Mouse (Mus musculus) heart, adult 2 months (tissue): Measurements from ENCODE around the gene Fthl17a. TPM values are rescaled to one million over a fixed set of nuclear protein-coding genes. Genes with fewer than 3 reads are reported as not detected.
A peak's percentile ranks its signal among the peaks of the same experiment; 100 is the strongest.

Source experiments
- DNase-seq, 2 experiments: peaks; one replicate each; pipeline ENCODE4 v3.0.0; 2021
- H3K27ac ChIP-seq: fragments of 200-600 bp; 2 replicates; pipeline ENCODE4 v1.8.1; 2022
- H3K27me3 ChIP-seq: fragments of 200-500 bp; 2 replicates; pipeline ENCODE4 v1.6.1; 2012; ENCODE audit warnings: mild to moderate bottlenecking, low read length, inconsistent platforms, mixed read lengths; ENCODE audit not compliant: control insufficient read depth, insufficient read depth
- H3K36me3 ChIP-seq: fragments of 200-500 bp; 2 replicates; pipeline ENCODE4 v1.6.1; 2012; ENCODE audit warnings: low read length, inconsistent platforms; ENCODE audit not compliant: control insufficient read depth, insufficient read depth
- H3K4me1 ChIP-seq: fragments of 200-500 bp; 2 replicates; pipeline ENCODE4 v1.6.1; 2011; ENCODE audit warnings: low read length; ENCODE audit not compliant: control insufficient read depth, insufficient read depth
- H3K4me3 ChIP-seq: fragments of 200-600 bp; 2 replicates; pipeline ENCODE4 v1.8.1; 2022
- H3K79me2 ChIP-seq: fragments of 200-500 bp; replicated peaks from 2 replicates; pipeline ENCODE4 v1.6.1; 2012; ENCODE audit warnings: mild to moderate bottlenecking, inconsistent platforms, low read length, moderate library complexity, mixed read lengths; ENCODE audit not compliant: control insufficient read depth, insufficient read depth
- H3K9ac ChIP-seq: fragments of 200-500 bp; 2 replicates; pipeline ENCODE4 v1.6.1; 2012; ENCODE audit warnings: low read depth, mild to moderate bottlenecking, control low read depth, inconsistent platforms, low read length, mixed read lengths
- CTCF ChIP-seq: fragments of 200-600 bp; IDR thresholded peaks from 2 replicates; pipeline ENCODE4 v1.8.1; 2022; ENCODE audit warnings: antibody characterized with exemption, mild to moderate bottlenecking, moderate library complexity
- EP300 ChIP-seq: fragments of 200-500 bp; IDR thresholded peaks from 2 replicates; pipeline ENCODE4 v1.6.1; 2011; ENCODE audit warnings: low read depth, low read length, control low read depth; ENCODE audit not compliant: insufficient read depth
- POLR2A ChIP-seq: fragments of 200-500 bp; IDR thresholded peaks from 2 replicates; pipeline ENCODE4 v1.6.1; 2011; ENCODE audit warnings: mild to moderate bottlenecking, low read depth, low read length, control low read depth; ENCODE audit not compliant: insufficient read depth
- WGBS: fragments of 180-500 bp; shearing (Covaris S2); methylation state at CpG from one replicate; pipeline ENCODE4 v1.1.7; 2018; 5-methylcytosine and 5-hydroxymethylcytosine counted together
- intact Hi-C: fragments of 180-260 bp; cut with DNase I; formaldehyde crosslinking; loops from one replicate; pipeline ENCODE4 v1.15.1; 2025
- long read RNA-seq: library from polyadenylated mRNA; stranded (forward); transcript quantifications from one replicate; pipeline ENCODE4 v2.0.0, GENCODE M21; 2021
- polyA plus RNA-seq: library from polyadenylated mRNA; depleted of rRNA; stranded (reverse); fragments of >200 nt; gene quantifications from 2 replicates; pipeline ENCODE4 v1.2.3, GENCODE M21; 2012; rRNA removed
- total RNA-seq, 2 experiments: library from RNA; stranded (reverse); gene quantifications; 2 replicates each; pipeline ENCODE4 v1.2.3; 2021

Fthl17a gene
- not detected for total RNA-seq
- not detected in 2 replicates for polyA plus RNA-seq
- long read RNA-seq, result 0 reads

DNA sequence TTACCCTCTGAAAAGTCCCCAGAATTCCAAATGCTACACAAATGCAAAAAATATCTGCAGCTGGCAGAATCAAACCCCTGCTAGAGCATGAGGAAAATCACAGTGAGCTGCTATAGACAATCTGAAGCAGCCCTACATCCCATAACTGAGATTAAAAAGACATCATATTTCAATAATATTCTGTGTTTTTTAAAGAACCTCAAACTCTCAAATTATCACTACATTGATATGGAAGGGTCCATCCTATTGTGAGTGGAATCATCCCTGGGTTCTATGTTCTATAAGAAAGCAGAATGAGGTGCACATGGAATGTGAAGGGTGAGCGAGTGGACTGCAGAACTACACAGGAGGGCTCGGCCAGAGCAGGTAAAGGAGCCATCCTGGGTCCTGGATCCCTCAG lies at the start of gene Fthl17a:
Gene Fthl17a, plus strand, starts transcription at position 301 of the 400 bp plus-strand sequence.
- no peak for DNase-seq
- Histone ChIP-seq H3K27me3 (no peaks in the 10 kb centered on the region), H3K4me3 (no peak within 1 kb of the TSS), H3K27ac (no peak within 1 kb of the TSS), H3K9ac (no peak within 1 kb of the TSS), H3K4me1 (no peaks in the 10 kb centered on the region), H3K79me2 (no peaks in the 10 kb centered on the region), H3K36me3 (no peaks in the 10 kb centered on the region)
- no peak for TF ChIP-seq EP300
- no peak for TF ChIP-seq CTCF
- no peak for TF ChIP-seq POLR2A
- intact Hi-C loops, result no loop called here
- 73% methylated on average over 2 of the region's 2 CpGs for WGBS

DNA sequence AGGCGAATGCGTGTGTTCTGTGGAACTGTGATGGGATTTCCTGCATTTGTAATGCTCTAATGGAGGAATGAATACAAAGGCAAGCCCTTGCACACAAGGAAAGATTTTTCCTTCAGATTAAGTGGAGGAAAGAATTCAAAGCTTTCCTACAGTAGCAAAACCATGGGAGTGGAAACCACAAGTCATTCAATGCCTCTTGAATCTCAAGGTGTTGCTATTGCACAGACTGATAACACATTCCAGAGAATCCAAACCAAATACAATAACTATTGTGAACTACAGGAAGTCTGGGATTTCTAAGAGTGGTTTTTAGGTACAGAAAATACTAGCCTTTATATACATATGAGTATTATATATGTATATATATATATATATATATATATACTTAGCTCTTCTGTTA lies 42.5 kb upstream of the Fthl17a start:
- no peaks in the 10 kb centered on the region for H3K79me2 ChIP-seq
- H3K9ac ChIP-seq, result no peak overlapping the region
- no peaks in the 10 kb centered on the region for H3K4me1 ChIP-seq
- no peak for DNase-seq
- H3K27ac ChIP-seq, result no peak overlapping the region
- H3K36me3 ChIP-seq, result no peaks in the 10 kb centered on the region
- no peak overlapping the region for H3K4me3 ChIP-seq
- intact Hi-C loops, result no loop called here
- TF ChIP-seq POLR2A (no peak), CTCF (no peak), EP300 (no peak)
- WGBS, result 58% methylated on average over 2 of the region's 2 CpGs
- H3K27me3 ChIP-seq, result no peaks in the 10 kb centered on the region

DNA sequence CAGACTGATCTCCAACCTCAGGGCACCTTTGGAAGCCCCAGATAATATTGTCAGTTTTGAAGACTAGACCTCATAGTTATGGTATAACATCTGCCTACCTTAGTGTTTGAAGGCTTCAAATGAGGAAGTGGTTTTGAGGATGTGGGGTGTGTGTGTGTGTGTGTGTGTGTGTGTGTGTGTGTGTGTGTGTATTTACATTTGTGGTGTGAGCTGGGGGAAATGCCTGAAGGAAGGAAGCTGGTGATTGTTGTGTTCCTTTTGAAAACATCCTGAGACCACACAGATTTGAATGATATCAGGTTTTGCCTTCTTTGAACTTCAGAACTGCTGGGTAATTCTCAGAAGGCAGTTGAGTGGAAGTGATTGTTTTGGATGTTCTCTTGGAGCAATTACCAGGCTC lies 22.6 kb upstream of the Fthl17a start:
- TF ChIP-seq CTCF (no peak), EP300 (no peak), POLR2A (no peak)
- no peak for DNase-seq
- H3K9ac ChIP-seq, result no peak overlapping the region
- H3K79me2 ChIP-seq, result no peaks in the 10 kb centered on the region
- intact Hi-C loops, result no loop called here
- H3K27ac ChIP-seq, result peak overlapping the region; percentile 6; the same call in 1 of the 2 replicates
- no peaks in the 10 kb centered on the region for H3K4me1 ChIP-seq
- no peaks in the 10 kb centered on the region for H3K27me3 ChIP-seq
- no peaks in the 10 kb centered on the region for H3K36me3 ChIP-seq
- no peak overlapping the region for H3K4me3 ChIP-seq

DNA sequence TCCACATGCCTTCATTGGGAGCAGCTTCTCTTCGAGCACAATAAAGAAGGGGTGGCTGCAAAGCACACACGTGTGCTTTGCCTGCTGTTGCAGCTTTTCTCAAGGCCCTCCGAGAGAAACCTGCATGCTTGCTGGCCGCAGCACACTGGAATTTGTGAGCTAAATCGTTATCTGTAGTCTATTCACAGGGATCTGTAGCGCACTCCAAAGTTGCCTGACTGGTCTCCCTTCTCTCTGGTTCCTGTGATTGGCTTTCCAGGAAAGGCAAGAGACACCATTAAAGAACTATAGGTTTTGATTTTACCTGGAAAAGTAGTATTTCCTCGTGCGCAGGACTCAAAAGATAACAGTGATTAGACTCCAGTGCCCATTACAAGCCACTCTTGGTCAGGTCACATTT lies 22.3 kb downstream of the Fthl17a start:
- Histone ChIP-seq H3K4me3 (no peak overlapping the region), H3K9ac (no peak overlapping the region), H3K79me2 (no peaks in the 10 kb centered on the region), H3K4me1 (no peaks in the 10 kb centered on the region), H3K27me3 (no peaks in the 10 kb centered on the region), H3K27ac (no peak overlapping the region), H3K36me3 (no peaks in the 10 kb centered on the region)
- WGBS, result 31% methylated on average over 8 of the region's 8 CpGs
- no peak for DNase-seq
- intact Hi-C loops, result no loop called here
- no peak for TF ChIP-seq CTCF
- TF ChIP-seq POLR2A, result no peak
- TF ChIP-seq EP300, result no peak

DNA sequence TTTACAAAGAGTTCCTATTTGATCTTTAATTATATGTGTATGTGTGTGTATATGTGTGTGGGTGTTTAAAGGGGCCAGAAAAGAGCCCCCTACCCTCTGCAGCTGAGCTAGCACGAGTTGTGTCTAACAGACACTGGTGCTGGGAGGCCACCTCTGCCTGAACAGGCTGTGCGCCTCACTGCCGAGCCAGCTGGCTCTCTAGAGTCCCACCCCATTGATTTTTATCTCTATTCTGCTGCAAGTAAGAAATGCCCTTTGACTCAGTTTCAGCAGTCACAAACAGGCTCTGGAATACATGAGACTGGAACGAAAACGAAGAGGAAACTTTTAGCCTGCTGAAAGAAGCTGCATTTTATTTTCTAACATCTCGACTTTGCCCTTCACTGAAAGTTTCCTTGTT lies 22.8 kb downstream of the Fthl17a start:
- 29% methylated on average over 6 of the region's 6 CpGs for WGBS

DNA sequence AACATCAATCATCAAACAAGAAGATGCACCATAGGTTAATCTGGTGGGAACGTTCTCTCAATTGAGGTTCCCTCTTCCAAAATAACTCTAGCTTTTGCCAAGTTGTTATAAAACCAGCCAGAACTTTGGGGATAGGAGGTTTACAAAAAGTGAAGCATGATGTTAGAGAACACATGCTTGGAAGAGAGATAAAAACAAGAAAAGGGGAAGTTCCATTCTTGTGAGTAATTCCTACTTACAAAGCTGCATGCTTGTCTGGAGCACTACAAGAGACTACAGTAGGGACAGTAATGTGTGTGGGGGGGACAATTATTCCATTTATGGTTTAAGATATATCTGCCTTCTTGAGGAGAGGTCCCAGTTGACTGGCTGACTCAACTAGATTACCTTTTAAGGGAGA lies 40.4 kb downstream of the Fthl17a start:
- no peak for DNase-seq
- intact Hi-C loops, result no loop called here
- Histone ChIP-seq H3K27me3 (no peaks in the 10 kb centered on the region), H3K4me1 (no peaks in the 10 kb centered on the region), H3K4me3 (no peak overlapping the region), H3K9ac (no peak overlapping the region), H3K36me3 (no peaks in the 10 kb centered on the region), H3K27ac (no peak overlapping the region), H3K79me2 (no peaks in the 10 kb centered on the region)
- 59% methylated on average over 1 of the region's 1 CpGs for WGBS
- TF ChIP-seq POLR2A, result no peak
- TF ChIP-seq EP300, result no peak
- no peak for TF ChIP-seq CTCF

More for the DNA sequence above, 22.8 kb downstream of the Fthl17a start:
- no peak for DNase-seq
- TF ChIP-seq EP300 (no peak), CTCF (no peak), POLR2A (no peak)
- H3K9ac ChIP-seq, result no peak overlapping the region
- no peaks in the 10 kb centered on the region for H3K36me3 ChIP-seq
- H3K4me1 ChIP-seq, result no peaks in the 10 kb centered on the region
- H3K27me3 ChIP-seq, result no peaks in the 10 kb centered on the region
- intact Hi-C loops, result no loop called here
- H3K79me2 ChIP-seq, result no peaks in the 10 kb centered on the region
- peak overlapping the region; percentile 26 for H3K27ac ChIP-seq
- H3K4me3 ChIP-seq, result no peak overlapping the region

DNA sequence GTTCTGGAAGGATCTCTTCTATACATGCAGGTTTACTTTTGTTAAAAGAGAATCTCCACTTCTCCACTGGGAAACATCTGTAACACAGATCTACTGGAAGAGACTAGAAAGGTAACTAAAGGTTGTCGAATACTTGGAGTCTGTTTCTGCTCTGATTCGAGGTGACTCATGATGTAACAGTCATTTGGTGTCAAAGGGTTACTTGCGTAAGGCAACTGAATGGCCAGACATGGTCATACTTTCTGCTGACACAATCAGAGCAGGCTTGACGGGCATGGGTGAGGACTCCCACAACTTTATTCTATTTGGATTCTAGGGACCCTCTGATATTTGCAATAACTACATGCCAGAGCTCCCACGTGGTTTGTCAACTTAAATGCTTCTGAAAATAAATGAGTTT lies 43.3 kb downstream of the Fthl17a start:
- Histone ChIP-seq H3K9ac (no peak overlapping the region), H3K36me3 (no peaks in the 10 kb centered on the region), H3K27ac (no peak overlapping the region), H3K27me3 (no peaks in the 10 kb centered on the region), H3K4me1 (no peaks in the 10 kb centered on the region), H3K4me3 (no peak overlapping the region), H3K79me2 (no peaks in the 10 kb centered on the region)
- DNase-seq, result no peak
- WGBS, result 66% methylated on average over 5 of the region's 5 CpGs
- intact Hi-C loops, result no loop called here
- TF ChIP-seq EP300 (no peak), POLR2A (no peak), CTCF (no peak)
